Mouse (Mus musculus) embryonic facial prominence, embryonic 10.5 days (tissue): Measurements from ENCODE around the gene Sufu. TPM values are rescaled to one million over a fixed set of nuclear protein-coding genes. Genes with fewer than 3 reads are reported as not detected.

Experiments used
- DNase-seq: peaks from one replicate; pipeline ENCODE4 v3.0.0-alpha.2; 2017; ENCODE audit warnings: low spot score
- H3K27ac ChIP-seq: fragments of 300-500 bp; sonication (generic); replicated peaks from 2 replicates; pipeline ENCODE4 v1.5.1; 2016; ENCODE audit warnings: mild to moderate bottlenecking
- H3K27me3 ChIP-seq: fragments of 300-500 bp; sonication (generic); replicated peaks from 2 replicates; pipeline ENCODE4 v1.6.1; 2016; ENCODE audit warnings: low read depth, mild to moderate bottlenecking; ENCODE audit not compliant: poor library complexity, severe bottlenecking
- H3K36me3 ChIP-seq: fragments of 300-500 bp; sonication (generic); replicated peaks from 2 replicates; pipeline ENCODE4 v1.6.1; 2016; ENCODE audit warnings: mild to moderate bottlenecking, moderate library complexity
- H3K4me1 ChIP-seq: fragments of 300-500 bp; sonication (generic); 2 replicates; pipeline ENCODE4 v1.6.1; 2016
- H3K4me3 ChIP-seq: fragments of 300-500 bp; sonication (generic); 2 replicates; pipeline ENCODE4 v1.5.1; 2016; ENCODE audit warnings: mild to moderate bottlenecking, moderate library complexity
- H3K9me3 ChIP-seq: fragments of 300-500 bp; sonication (generic); 2 replicates; pipeline ENCODE4 v1.6.1; 2016; ENCODE audit warnings: mild to moderate bottlenecking
- WGBS: fragments of 180-500 bp; shearing (Covaris S2); methylation state at CpG from one replicate; pipeline ENCODE4 v1.1.7; 2016; 5-methylcytosine and 5-hydroxymethylcytosine counted together
- polyA plus RNA-seq: library from polyadenylated mRNA; unstranded; fragments of >200 nt; fragmentation: Nextera tagmentation; extraction: Ambion mirVana; gene quantifications from 2 replicates; pipeline ENCODE4 v1.2.1, GENCODE M21; 2016

The Sufu gene
- polyA plus RNA-seq, 1 experiment from 2014 or later = 50.5 TPM

- H3K27me3 ChIP-seq = no peaks in the 10 kb centered on the region
- peaks cover 18% of the 10 kb centered on the region for H3K36me3 ChIP-seq
- peak overlapping the region; percentile 96 for H3K4me3 ChIP-seq
- WGBS = under 1% methylated on average over 50 of the region's 50 CpGs
- peak overlapping the region; percentile 99 for H3K27ac ChIP-seq
- DNase-seq = peak; percentile 64
- H3K9me3 ChIP-seq = no peaks in the 10 kb centered on the region
- H3K4me1 ChIP-seq = peaks cover 46% of the 10 kb centered on the region
Measured at GRCm38 (mm10) chr19:46500581-46501341, 104.1 kb downstream of the Sufu start.

GRCm38 (mm10) chr19:46501401-46502068, 104.8 kb downstream of the Sufu start, which contains the start of gene Trim8:
Trim8 (plus strand) TSS chr19:46501702.
- no peaks in the 10 kb centered on the region for H3K9me3 ChIP-seq
- peak within 1 kb of the TSS; percentile 96 for H3K4me3 ChIP-seq
- H3K27ac ChIP-seq = peak within 1 kb of the TSS; percentile 99
- under 1% methylated on average over 63 of the region's 64 CpGs for WGBS
- DNase-seq = peak; percentile 90
- peaks cover 26% of the 10 kb centered on the region for H3K36me3 ChIP-seq
- H3K4me1 ChIP-seq = peaks cover 54% of the 10 kb centered on the region
- H3K27me3 ChIP-seq = no peaks in the 10 kb centered on the region

- H3K27ac ChIP-seq = peak overlapping the region; percentile 99
- under 1% methylated on average over 46 of the region's 46 CpGs for WGBS
- peak overlapping the region; percentile 96 for H3K4me3 ChIP-seq
- peaks cover 31% of the 10 kb centered on the region for H3K36me3 ChIP-seq
- H3K27me3 ChIP-seq = no peaks in the 10 kb centered on the region
- peaks cover 60% of the 10 kb centered on the region for H3K4me1 ChIP-seq
- DNase-seq = peak; percentile 81
- no peaks in the 10 kb centered on the region for H3K9me3 ChIP-seq
Measured at GRCm38 (mm10) chr19:46502069-46502455, 105.4 kb downstream of the Sufu start.

GRCm38 (mm10) chr19:46502471-46503166, 105.9 kb downstream of the Sufu start:
- under 1% methylated on average over 53 of the region's 53 CpGs for WGBS
- peaks cover 65% of the 10 kb centered on the region for H3K4me1 ChIP-seq

GRCm38 (mm10) chr19:46503351-46504084, 106.8 kb downstream of the Sufu start:
- H3K4me1 ChIP-seq = peaks cover 74% of the 10 kb centered on the region
- under 1% methylated on average over 21 of the region's 21 CpGs for WGBS

More at GRCm38 (mm10) chr19:46502471-46503166, 105.9 kb downstream of the Sufu start:
- peak overlapping the region; percentile 99 for H3K27ac ChIP-seq
- peak; percentile 79 for DNase-seq
- H3K4me3 ChIP-seq = peak overlapping the region; percentile 96
- no peaks in the 10 kb centered on the region for H3K27me3 ChIP-seq
- H3K36me3 ChIP-seq = peaks cover 37% of the 10 kb centered on the region
- no peaks in the 10 kb centered on the region for H3K9me3 ChIP-seq

GRCm38 (mm10) chr19:46504085-46504552, 107.4 kb downstream of the Sufu start:
- peak overlapping the region; percentile 96 for H3K4me3 ChIP-seq
- H3K36me3 ChIP-seq = peaks cover 52% of the 10 kb centered on the region
- no peak for DNase-seq
- H3K27ac ChIP-seq = peak overlapping the region; percentile 99
- H3K9me3 ChIP-seq = no peaks in the 10 kb centered on the region
- H3K4me1 ChIP-seq = peaks cover 77% of the 10 kb centered on the region
- WGBS = 9% methylated on average over 4 of the region's 4 CpGs
- no peaks in the 10 kb centered on the region for H3K27me3 ChIP-seq

More at GRCm38 (mm10) chr19:46503351-46504084, 106.8 kb downstream of the Sufu start:
- Histone ChIP-seq H3K9me3 (no peaks in the 10 kb centered on the region), H3K4me3 (peak overlapping the region; percentile 96), H3K27me3 (no peaks in the 10 kb centered on the region), H3K27ac (peak overlapping the region; percentile 99), H3K36me3 (peaks cover 46% of the 10 kb centered on the region)
- DNase-seq = peak; percentile 75

GRCm38 (mm10) chr19:46504822-46505417, 108.2 kb downstream of the Sufu start:
- peak overlapping the region; percentile 99 for H3K27ac ChIP-seq
- H3K4me3 ChIP-seq = peak overlapping the region; percentile 96
- no peaks in the 10 kb centered on the region for H3K27me3 ChIP-seq
- no peaks in the 10 kb centered on the region for H3K9me3 ChIP-seq
- H3K4me1 ChIP-seq = peaks cover 82% of the 10 kb centered on the region
- H3K36me3 ChIP-seq = peaks cover 60% of the 10 kb centered on the region
- WGBS = 64% methylated on average over 9 of the region's 9 CpGs
- DNase-seq = no peak

- 83% methylated on average over 8 of the region's 8 CpGs for WGBS
- DNase-seq = no peak
- H3K4me3 ChIP-seq = peak overlapping the region; percentile 96
- H3K27me3 ChIP-seq = no peaks in the 10 kb centered on the region
- peaks cover 68% of the 10 kb centered on the region for H3K36me3 ChIP-seq
- no peaks in the 10 kb centered on the region for H3K9me3 ChIP-seq
- H3K27ac ChIP-seq = peak overlapping the region; percentile 84
- peaks cover 88% of the 10 kb centered on the region for H3K4me1 ChIP-seq
Measured at GRCm38 (mm10) chr19:46505646-46506371, 109.1 kb downstream of the Sufu start.

GRCm38 (mm10) chr19:46506372-46506717, 109.6 kb downstream of the Sufu start:
- Histone ChIP-seq H3K27ac (peak overlapping the region; percentile 84), H3K9me3 (no peaks in the 10 kb centered on the region), H3K36me3 (peaks cover 74% of the 10 kb centered on the region), H3K4me3 (peak overlapping the region; percentile 96), H3K27me3 (no peaks in the 10 kb centered on the region), H3K4me1 (peaks cover 88% of the 10 kb centered on the region)
- DNase-seq = no peak
- 54% methylated on average over 3 of the region's 3 CpGs for WGBS

- peaks cover 84% of the 10 kb centered on the region for H3K4me1 ChIP-seq
- H3K27ac ChIP-seq = peak overlapping the region; percentile 84
- H3K9me3 ChIP-seq = no peaks in the 10 kb centered on the region
- peak overlapping the region; percentile 96 for H3K4me3 ChIP-seq
- peak; percentile 39 for DNase-seq
- H3K36me3 ChIP-seq = peaks cover 82% of the 10 kb centered on the region
- WGBS = 43% methylated on average over 8 of the region's 8 CpGs
- H3K27me3 ChIP-seq = no peaks in the 10 kb centered on the region
Measured at GRCm38 (mm10) chr19:46507181-46507581, 110.5 kb downstream of the Sufu start.

- Histone ChIP-seq H3K27ac (peak overlapping the region; percentile 84), H3K4me1 (peaks cover 77% of the 10 kb centered on the region), H3K4me3 (peak overlapping the region; percentile 96), H3K9me3 (no peaks in the 10 kb centered on the region), H3K27me3 (no peaks in the 10 kb centered on the region), H3K36me3 (peaks cover 88% of the 10 kb centered on the region)
- WGBS = 87% methylated on average over 1 of the region's 1 CpGs
- no peak for DNase-seq
Measured at GRCm38 (mm10) chr19:46507806-46508205, 111.1 kb downstream of the Sufu start.
